ENCODE assay signal across 15 mouse cellular contexts in the genomic region with DNA sequence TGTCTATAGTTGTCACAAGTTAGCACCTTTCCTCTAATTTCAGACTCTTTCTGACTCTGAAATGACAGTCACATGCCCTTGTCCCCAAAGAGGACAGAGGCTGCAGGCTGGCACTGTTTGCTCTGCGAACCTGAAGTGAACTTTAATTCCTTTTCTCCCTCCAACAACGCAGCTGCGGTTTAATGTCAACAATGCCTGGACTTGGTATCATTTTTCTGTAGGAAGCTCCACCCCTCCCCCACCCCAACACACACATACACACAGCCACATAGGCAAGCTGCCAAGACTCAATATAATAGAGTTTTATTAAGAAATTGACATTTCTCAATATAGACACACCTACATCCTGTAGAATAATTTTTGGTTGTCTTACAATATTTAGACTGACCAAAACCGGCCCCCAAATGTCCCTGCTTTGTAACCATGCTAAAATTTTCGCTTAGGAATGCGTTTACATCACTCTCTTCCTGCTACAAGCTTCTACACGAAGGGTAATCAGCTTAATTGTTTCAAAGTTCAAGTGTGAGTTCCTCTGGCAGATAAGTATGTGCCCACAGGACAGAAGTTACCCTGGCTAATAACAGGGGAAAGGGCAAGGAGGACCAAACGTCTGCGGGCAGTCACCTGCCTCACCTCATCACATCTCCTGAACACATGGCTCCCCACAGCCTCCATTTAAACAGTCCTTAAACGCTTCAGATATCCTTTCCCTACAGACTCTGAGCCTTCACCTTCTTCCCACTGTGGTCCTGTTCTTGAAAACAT. TPM values are rescaled to one million over a fixed set of nuclear protein-coding genes. Genes with fewer than 3 reads are reported as not detected.
DNase-seq lines count a peak whose midpoint lies in the region; ATAC-seq lines count a peak whose summit lies in the region.
"Had no signal": no experiment of that assay in that cellular context is flagged by ENCODE, and none has a peak within 500 bp of the region (broad histone marks: within the 10 kb centered on the region; RNA-seq: fewer than 3 reads in every experiment).

No protein-coding gene starts in this region.

- ATAC-seq in intestine, embryonic 14.5 days (replicated peaks; ENCODE audit: low FRiP score, low TSS enrichment, low read depth) = peak; percentile 20; the same call in 1 of the 2 replicates
- ATAC-seq: Patski had no signal

- peak overlapping the region; percentile 39; the same call in 1 of the 2 replicates for H3K27ac ChIP-seq in intestine, embryonic 14.5 days (ENCODE audit: low read depth)

- H3K9me3 ChIP-seq in intestine, embryonic 14.5 days (ENCODE audit: control insufficient read depth, low read length) = no peaks in the 10 kb centered on the region

- 17% methylated on average over 10 of the region's 10 CpGs for WGBS in intestine, embryonic 14.5 days

- 0 out of 2 replicates have a peak overlapping the region, but pooled peaks have one; percentile 20 for H3K4me2 ChIP-seq in intestine, embryonic 14.5 days (ENCODE audit: low read length)

- H3K9ac ChIP-seq in intestine, embryonic 14.5 days (ENCODE audit: low read length) = 0 out of 2 replicates have a peak overlapping the region, but pooled peaks have one; percentile 11

- H3K36me3 ChIP-seq in intestine, embryonic 14.5 days (ENCODE audit: control insufficient read depth, insufficient read depth, low read length) = no peaks in the 10 kb centered on the region

- no peak overlapping the region for H3K4me3 ChIP-seq in intestine, embryonic 14.5 days (ENCODE audit: low read depth, low read length)

- H3K4me1 ChIP-seq in intestine, embryonic 14.5 days (replicated peaks; ENCODE audit: control insufficient read depth, insufficient read depth, low read length) = peaks cover 31% of the 10 kb centered on the region

- intact Hi-C loops in gastrocnemius, postnatal 14 days (cut with DNase I; ENCODE audit: low total_unique reads) = no loop called here

- peak; percentile 55 for DNase-seq in heart, adult 11 months
- DNase-seq in heart, postnatal 4 days = no peak
- peak; percentile 91 for DNase-seq in 416B (ENCODE audit: low read depth)
- no peak for DNase-seq in intestine, embryonic 14.5 days (ENCODE audit: low spot score)
- DNase-seq in lung, postnatal 25 days (ENCODE audit: low spot score) = peak; percentile 14
- DNase-seq in gastrocnemius, postnatal 10 days = no peak
- no peak for DNase-seq in gastrocnemius, postnatal 14 days
- DNase-seq in natural killer cell, adult 2 months (ENCODE audit: low spot score in 2 of 2) = no peak
- DNase-seq: adrenal gland, postnatal 36 days; cerebellum, postnatal 10 days; gastrocnemius, postnatal 25 days; right cerebral cortex, postnatal 25 days; thymus, postnatal 25 days had no signal

- no peaks in the 10 kb centered on the region for H3K27me3 ChIP-seq in intestine, embryonic 14.5 days (replicated peaks; ENCODE audit: control insufficient read depth, insufficient read depth, low read length)
- H3K27me3 ChIP-seq: Patski had no signal

RNA-seq across cellular contexts. Expression of a gene that starts 43.2 kb away (rescaled TPM):
- 100 to 1,000 TPM; 160 to 233 TPM for total RNA-seq in heart, postnatal 4 days (2021)
- 11.5 and 14.7 TPM in 2 replicates for polyA plus RNA-seq in intestine, embryonic 14.5 days (2014; fragmentation: Nextera tagmentation; extraction: Ambion mirVana)
- total RNA-seq in gastrocnemius, postnatal 10 days (2021) = 10 to 100 TPM; 34.5 to 64.3 TPM
- 10 to 100 TPM; 20.2 to 57.0 TPM for total RNA-seq in gastrocnemius, postnatal 14 days (2021)
- total RNA-seq: megakaryocyte-erythroid progenitor cell, adult 5-6 weeks had no signal

Comparison
In these comparisons a context has a peak if more than half of its experiments do, and no peak if none do; other contexts are left out.
1. DNase-seq: peak in heart, adult 11 months (single experiment), 416B (single experiment) and lung, postnatal 25 days (single experiment); none in heart, postnatal 4 days (single experiment), intestine, embryonic 14.5 days (single experiment), gastrocnemius, postnatal 10 days (single experiment), gastrocnemius, postnatal 14 days (single experiment) and natural killer cell, adult 2 months (0 of 2).